Mouse (Mus musculus): ENCODE results near the gene Kitl.

The Kitl gene

DNA sequence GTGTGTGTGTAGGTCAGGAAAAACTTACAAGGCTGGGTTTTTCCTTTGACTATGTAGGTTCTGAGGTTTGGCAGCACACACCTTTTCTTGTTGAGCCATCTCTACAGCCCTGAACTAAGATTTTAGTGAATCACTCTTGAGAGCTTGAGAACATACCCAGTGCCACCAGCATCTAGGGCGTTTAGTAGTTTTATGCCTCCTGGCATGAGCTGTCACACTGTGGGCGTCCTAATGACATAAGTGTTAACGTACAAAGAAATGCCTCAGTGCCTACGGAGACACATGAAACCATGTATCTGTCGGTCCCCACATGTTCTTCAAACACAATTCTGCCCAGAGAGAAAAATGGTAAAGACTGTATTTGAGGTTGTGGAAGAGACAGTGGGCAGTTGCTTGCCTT lies 15.0 kb downstream of the Kitl start:
- DNase-seq (ENCODE audit: low spot score in 2 of 2): no peak

DNA sequence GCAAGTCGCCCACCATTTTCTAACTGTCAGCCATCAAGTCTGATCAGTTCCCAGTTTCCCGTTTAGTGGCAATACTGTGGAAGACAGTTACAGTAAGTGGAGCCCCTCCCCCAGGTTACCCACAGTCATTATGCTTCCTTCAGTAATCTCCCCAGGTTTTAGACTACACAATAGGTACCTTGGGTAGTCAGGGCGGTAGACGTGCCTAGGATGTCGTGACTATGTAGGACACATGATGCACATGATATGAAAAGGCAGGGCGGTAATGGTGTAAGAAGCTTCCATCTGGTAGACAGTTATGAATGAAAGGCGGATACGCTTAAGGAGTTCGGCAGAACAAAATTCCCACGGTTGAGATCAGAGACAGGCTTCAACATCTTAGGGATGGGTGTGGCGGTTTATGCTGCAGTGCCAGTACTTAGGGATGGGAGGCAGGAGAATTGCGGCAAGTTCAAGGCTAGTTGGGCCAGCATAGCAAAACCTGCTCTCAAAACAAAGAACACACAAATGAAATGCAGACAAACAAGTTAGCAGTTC lies 15.6 kb downstream of the Kitl start:
- no peak for DNase-seq (ENCODE audit: low spot score in 2 of 2)

DNA sequence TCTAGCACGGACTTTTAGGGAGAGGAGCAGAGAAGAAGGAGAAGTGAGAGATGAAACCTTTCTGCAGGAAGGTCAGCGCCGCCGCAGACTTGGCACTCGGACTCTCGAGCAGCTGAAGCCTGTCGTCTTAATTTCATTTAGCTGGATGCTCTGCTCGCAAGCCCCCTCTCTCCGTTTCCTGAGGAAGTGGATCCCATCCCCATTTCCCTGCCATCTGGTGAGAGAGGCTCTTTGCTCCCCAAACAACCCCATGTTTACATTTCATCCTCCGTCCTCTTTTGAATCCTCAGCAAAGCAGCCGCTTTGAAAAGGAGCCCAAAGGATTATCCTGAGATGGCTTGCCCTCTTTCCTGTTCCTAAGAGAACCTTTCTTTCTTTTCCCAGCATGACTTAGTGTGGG lies 16.2 kb downstream of the Kitl start:
- no peak for DNase-seq (ENCODE audit: low spot score in 2 of 2)

DNA sequence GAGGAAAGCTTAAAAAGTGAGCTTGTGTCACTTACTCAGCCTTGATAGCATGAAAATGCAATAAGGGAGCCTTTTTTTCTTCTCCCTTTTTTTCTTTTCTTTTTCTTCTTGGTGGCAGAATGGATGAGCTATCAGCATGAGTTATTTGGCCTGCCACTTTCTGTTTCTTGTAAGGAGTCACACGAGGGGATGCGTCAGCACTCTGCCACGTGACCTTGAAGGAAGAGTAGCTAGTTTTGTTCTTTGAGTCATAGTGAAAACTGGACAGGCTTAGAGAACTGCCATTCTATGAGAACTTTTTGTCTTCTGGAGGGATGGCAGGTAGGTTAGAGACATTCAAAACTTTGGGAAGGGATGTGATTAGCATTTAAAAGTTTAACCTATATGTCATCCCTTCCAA lies 17.1 kb downstream of the Kitl start:
- DNase-seq (ENCODE audit: low spot score in 2 of 2): no peak

DNA sequence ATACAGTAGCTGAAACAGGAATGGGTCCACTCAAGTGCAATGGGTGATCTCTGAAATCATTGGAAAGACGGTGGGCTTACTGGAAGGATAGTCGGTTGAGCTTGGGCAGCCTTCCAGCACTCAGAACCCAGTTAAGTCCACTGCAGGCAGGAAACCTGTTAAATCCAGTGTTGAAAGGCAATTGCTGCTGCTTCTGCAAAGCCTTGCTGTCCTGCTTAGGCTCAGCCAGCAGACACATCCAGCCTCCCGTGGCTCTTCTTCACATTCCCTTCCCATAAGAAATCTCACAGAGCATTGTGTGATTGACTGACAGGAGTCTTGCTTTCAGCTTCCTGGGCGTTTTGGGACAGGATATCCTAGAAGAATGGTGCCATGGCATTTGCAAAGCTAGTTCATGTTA lies 20.6 kb downstream of the Kitl start:
- no peak for DNase-seq (ENCODE audit: low spot score in 2 of 2)

DNA sequence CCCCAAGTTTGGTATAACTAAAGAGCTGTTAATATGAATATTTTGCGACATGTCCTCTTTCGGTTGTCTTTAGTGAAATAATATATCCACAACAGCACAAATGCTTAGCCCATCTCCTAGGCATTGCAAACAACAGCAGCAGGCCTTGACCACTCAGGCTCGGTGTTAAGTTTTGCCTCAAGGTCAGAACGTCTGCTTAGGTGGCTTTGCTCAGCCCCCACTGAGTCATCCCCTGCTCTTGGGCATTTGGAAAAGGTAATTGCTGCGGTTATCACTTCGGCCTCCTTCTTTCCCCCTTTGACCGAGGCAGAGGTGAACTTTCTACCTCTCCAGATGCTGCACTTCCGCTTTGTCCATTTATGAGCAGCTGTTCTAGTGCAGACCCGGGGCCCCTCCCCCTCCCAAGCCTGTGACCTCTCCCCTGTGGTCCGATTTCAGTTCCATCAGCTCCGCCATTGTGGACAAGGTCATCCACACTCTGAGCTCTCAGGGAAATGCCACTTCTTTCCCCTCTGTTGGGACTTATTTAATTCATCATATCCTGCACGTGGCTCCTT lies 23.0 kb downstream of the Kitl start:
- no peak for DNase-seq (ENCODE audit: low spot score in 2 of 2)

DNA sequence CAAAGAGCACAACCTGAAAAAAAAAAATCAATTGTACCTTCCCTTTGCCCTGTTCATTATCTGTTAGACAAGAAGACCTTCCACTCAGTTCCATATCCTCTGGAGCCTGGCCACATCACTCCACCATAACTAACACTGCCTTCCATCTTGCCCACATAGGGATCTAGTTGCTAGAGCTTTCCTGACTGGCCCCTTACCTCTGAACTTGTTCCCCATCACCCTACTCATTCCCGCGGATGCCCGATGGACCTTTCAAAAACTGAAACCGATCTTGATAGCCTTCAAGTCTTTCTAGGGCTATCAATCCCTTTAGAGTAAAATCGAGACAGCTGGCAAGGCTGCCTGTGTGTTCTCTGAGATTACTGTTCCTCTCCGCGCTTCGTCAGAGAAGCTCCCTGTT lies 23.6 kb downstream of the Kitl start:
- DNase-seq (ENCODE audit: low spot score in 2 of 2): no peak

DNA sequence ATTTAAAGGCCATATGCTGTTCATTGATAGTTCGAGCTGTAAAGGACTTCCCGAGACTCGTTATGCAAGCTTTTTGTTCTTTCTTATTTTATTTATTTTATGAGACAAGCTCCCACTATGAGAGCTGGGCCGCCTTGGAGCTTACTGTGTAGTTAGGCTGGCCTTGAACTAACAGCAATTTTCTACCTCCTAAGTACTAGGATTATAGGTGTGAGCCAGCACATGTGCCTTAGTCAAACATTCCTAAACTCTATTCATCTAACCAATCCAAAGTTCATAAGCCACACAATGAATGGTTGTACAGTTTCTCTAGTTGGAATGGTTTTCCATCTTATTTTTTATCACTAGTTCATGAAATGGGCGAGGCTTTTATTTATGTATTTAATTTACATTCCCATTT lies 28.3 kb downstream of the Kitl start:
- no peak for DNase-seq (ENCODE audit: low spot score in 2 of 2)

DNA sequence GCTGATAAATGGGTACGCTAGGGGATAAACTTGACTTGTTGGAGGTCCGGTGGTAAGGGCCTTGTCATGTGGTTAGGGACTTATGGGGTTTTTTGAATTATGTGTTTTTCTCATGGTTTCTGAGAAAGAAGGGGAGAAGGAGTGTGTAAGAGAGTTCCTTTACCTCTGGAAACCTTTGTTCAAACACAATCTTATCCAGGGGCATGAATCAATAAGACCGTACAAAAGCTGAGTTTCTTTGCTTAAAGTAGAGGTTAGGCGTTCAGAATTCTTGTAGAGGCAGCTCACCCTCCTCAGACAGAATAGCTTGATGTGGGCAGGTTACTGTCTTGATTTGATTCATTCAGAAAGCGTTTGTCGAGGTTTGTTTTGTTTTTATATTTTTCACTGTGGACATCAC lies 28.7 kb downstream of the Kitl start:
- no peak for DNase-seq (ENCODE audit: low spot score in 2 of 2)

DNA sequence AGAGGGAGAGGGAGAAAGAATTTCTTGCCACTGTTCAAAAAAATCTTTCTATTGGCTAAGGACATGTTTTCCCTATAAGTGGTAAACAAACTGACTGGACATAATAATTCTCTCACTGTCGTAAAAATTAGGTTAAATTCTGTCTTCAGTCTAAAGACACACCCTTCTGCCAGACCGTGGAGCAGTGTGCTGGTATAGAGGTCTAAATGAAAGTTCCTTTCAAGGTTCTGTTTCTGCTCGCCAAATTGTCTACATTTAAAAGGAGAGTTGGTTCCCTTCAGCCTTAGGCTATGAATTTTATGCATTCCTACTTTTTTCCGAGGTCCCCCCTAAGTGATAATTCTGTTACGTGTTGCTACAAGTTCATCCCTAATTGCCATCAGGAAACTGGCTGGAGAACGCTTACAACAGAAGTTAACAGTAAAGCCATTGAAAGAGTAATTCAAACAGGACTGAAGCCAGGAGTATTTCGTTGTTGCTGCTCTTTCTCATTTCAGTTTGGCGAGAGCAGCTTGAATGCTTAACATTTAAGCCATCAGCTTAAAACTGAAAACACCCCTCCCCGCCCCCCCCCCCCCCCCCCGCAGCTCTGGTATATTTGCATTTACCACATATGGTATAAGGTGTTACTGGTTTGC lies 35.8 kb downstream of the Kitl start:
- no peak for DNase-seq (ENCODE audit: low spot score in 2 of 2)

DNA sequence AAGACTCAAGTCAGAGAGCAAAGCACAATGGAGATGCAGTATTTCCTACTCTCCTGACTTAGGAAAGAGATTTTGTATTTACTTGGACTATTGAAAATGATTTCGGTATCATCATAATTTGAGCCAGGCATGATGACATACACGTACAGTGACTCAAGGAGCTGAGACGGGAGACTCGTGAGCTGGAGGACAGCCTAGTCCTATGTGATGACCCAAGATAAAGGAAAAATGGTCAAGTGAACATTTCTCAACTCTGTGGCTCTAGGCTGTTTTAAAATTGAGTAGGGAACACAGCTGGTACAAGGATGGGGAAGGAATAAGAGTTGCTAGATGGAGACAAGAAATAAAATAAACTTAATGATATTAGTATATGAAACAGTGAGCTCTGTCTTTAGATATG lies 37.0 kb downstream of the Kitl start:
- no peak for DNase-seq (ENCODE audit: low spot score in 2 of 2)

DNA sequence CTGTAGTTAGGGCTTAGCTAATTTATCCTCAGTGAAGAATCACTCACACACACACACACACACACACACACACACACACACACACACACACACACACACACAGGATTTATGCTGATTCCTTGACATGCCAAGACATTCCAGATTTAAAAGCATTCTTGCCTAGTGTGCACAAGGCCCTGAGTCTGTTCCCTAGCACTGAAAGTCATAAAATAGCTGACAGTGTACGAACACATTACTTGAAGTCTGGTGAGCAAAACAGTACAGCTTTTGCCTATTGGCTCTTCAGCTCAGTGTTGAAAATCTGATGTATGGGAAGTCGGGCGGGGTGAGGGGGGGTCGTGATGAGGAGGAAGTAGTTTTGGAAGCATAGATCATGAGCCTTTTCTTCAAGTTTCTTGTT lies 37.5 kb downstream of the Kitl start:
- DNase-seq (ENCODE audit: low spot score in 2 of 2): peak in 1 of 2 experiments; percentile 17

DNA sequence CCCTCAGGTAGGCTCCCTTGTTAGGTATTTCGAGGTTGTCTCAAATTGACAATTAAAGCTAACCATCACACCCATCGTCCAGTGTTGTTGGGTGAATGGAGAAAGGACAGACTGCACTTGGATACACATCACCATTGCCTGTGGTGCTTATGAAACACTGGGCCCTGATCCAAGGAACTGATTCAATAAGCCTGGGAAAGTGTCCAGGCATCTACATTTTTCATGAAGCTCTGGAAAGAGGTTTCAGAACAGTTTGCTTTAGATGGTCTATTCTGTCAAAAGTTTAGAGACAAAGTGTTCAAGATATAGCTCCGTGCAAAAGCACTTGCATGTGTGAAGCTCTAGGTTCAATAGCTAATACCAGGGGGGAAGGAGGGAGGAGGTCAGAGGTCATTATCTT lies 38.6 kb downstream of the Kitl start:
- no peak for DNase-seq (ENCODE audit: low spot score in 2 of 2)

DNA sequence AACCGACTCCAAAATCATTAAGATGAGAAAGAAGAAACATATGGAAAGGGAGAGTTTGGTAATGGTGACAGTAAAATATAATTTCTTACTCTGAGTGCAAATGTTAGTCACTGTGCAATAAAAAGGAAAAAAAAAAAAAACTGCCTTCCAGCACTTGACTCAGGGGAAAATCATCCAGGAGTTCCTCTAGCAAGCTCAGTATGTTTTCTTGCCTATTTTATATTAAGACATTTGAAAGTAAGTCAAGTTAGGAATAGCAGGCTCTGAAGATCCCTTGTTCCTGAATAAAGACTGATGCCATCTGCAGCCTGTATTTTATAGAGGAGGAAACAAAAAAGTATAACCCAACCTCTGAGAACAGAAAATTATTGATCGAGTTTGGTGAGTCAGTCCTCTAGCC lies 39.7 kb downstream of the Kitl start:
- no peak for DNase-seq (ENCODE audit: low spot score in 2 of 2)

DNA sequence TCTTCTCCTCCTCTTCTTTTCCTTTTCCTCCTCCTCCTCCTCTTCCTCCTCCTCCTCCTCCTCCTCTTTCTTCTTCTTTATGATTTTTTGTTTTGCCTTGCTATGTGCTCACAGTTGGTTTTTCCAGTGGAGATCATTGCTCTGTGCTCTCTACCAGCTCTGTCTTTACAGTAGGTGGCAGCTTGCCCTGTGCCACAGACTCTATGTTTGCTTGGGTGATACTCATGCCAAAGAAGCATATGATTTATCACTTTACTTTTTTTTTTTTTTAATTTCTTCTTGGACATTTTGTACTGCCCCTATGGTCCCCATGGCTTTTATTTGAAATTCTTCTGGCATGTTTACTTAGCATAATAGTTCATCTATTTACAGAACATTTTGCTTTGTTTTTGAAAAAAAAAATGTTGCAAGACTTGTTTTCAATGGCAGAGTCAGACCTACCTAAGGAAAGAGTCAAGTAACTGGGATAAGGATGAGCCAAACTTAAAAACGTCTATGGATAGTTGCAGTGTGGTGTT lies 41.7 kb downstream of the Kitl start:
- no peak for DNase-seq (ENCODE audit: low spot score in 2 of 2)

DNA sequence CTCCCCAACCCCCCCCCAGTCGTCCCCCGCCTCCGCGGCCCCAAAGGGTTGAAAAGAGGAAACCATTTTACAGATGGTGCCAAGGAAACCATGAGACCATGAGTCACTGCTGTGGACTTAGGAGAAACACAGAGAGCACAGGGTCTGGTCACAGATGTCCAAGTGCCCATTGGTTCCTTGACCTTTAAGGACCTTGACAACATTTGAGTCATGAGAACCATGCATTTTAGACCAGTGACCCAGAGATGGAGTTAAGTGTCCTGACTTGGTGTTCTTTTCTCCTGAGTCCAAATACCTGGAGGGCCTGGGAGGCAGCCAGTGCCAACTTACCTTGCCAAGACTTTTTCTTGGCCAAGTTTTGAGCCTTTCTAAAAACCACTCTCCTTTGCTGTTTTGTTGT lies 43.9 kb downstream of the Kitl start:
- DNase-seq (ENCODE audit: low spot score in 2 of 2): no peak

DNA sequence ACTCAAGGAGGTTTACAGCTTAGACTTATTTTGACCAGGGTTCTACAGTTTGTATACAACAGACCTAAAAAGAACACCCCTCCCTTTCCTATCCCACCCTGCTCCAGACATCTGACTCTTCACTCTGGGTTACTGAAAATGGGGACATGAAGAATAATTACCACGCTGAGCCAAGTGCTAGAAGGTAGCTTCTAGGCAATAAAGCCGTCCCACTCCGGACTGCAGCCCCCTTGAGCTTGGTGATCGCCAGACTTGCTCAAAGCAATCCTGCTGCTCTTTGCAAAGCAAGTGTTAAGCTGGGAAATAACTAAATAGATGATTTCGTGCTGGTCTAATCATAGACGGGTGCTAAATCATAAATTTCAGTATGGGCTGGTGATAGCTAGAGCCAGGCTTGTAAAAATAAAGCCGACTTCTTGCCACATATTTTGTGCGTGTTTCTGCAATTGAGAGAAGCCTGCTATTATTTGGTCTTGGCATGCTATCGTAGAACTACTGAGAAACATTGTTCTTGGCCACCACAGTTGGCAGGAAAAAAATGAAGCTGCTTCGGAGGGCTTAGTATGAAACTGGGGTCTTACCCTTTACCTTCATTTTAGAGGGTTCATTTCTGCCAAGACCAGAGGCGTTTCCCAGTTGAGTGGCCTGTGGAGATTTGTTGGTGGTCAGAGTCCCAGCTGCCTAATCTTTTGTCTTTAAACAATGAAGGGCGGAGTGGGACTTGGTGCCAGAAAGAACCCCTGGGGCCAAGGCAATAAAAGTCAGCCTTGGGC lies 50.3 kb downstream of the Kitl start:
- DNase-seq (ENCODE audit: low spot score in 2 of 2): peak in 1 of 2 experiments; percentile 28

DNA sequence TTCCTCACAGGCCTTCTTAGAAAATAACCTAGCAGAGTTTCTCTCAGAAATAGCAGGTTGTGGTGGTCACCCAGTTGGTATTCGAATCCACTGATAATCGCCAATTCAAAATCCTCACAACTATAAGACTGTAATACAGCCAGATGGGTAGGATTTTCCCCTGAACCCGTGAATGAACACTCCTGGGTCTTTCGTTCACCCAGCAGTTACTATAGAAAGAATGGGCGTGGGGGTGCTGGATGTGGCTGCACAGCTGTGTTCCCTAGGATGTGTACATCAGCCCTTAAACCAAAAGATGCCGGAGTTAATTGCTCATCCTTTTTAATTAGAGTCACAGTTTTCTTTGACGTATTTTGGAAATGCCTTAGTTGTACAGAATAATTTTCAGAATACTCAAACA lies 50.9 kb downstream of the Kitl start:
- DNase-seq (ENCODE audit: low spot score in 2 of 2): no peak

DNA sequence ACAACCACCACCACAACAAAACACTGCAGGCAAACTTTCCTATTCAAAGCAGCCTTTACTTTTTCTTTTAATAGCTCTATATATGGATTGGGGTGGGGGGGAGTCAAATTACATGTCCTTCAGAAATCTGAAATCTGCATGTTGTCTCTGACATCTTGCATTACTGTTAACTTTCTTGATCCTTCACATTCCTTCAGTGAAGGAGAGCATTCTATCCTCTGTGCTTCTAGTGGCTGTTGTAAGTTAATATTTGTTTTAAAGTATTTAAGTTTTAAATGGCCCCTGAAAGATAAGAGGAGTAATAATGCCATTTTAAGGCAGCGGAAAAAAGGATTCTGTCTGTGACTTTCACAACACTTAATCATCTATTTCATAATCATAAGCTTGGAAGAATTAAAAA lies 57.2 kb downstream of the Kitl start:
- DNase-seq (ENCODE audit: low spot score in 2 of 2): no peak

DNA sequence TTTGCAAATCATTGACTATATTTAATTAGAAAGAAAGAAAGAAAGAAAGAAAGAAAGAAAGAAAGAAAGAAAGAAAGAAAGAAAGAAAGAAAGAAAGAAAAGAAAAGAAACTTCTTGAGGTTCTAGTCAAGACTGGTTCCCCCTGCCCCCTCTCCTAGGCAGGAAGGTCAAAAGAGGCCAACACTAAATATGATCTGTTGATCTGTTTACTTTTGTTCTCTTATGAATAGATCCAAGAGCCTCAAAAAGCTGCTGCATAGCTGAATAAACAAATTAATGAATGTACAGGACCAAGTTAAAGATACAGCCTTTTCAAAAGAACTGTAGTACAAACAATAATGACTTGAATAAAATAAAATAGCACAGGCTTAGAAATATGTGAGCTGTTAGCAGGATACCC lies 57.7 kb downstream of the Kitl start:
- DNase-seq (ENCODE audit: low spot score in 2 of 2): no peak

DNA sequence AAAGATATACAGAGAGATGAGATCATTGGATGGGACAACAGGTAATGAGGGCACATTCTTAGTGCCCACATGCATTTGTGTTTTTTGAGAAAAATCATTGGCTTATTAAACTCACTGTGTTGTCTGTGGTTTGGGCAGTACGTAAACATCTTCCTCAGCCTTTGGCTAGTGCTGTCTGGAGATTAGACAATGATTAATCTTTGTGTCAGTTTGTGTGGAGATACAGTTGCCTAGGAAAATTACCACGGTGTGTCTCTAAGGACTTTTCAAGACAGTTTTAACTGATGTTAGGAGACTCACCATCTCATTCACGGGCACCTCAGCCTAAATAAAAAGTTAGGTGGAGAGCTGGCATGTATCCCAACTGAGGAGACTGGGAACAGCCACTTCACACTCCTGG lies 85.7 kb downstream of the Kitl start:
- no peak for DNase-seq (ENCODE audit: low spot score in 2 of 2)

DNA sequence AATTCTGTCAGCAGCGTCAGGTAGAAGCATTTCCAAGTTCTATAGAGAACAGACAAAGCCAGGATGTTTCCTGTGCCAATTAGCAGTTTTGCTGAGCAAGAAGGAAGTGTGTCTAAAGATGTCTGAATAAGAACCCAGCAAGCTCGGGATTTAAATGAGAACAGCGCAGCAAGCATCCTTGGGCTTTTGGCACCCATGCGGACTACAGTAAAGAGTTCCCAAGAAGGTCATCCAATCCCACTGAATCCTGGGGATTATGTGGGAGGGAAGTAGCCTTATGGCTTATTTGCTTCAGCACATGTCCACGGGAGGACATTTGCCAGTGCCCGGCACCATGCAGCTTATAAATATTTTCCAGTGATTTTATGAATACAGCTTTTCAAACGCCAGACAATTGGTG lies 95.8 kb downstream of the Kitl start:
- no peak for DNase-seq (ENCODE audit: low spot score in 2 of 2)

DNA sequence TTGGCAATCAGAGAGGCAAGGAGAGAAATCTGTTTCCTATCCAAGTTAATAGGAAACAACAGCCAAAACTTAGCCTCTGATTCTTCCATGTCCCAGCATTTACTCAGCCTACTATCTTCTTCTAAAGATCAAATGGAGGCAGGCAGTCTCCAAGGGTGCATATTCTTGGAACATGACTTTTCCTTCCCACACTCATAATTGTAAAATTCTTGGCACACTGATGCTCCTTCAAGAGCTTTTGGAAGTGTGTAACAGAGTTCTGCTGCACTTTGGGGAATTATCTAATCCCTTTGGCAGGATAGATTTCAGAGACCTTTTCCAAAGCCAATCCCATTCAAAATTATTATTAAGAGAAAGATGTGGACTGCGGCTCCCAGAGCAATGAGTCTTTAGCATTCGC lies 100.1 kb downstream of the Kitl start:
- DNase-seq (ENCODE audit: low spot score in 2 of 2): no peak
